Mouse (Mus musculus) embryonic facial prominence, embryonic 13.5 days (tissue): ENCODE measurements at regions not wholly inside any gene's neighbourhood (a gene's known extent, or its start where the extent isn't known, plus 50 kb on each side); places are given as distances from the start of the nearest gene placed in this dataset.
A peak's percentile ranks its signal among the peaks of the same experiment; 100 is the strongest.

ENCODE experiments used
- ATAC-seq: fragments of 200-750 bp; cut with Nextera tagmentation; 2 replicates; pipeline ENCODE4 v1.8.0; 2017; ENCODE audit warnings: low read depth; ENCODE audit not compliant: insufficient number of reproducible peaks, insufficient read depth, low FRiP score, low TSS enrichment
- H3K27ac ChIP-seq: fragments of 300-500 bp; sonication (generic); 2 replicates; pipeline ENCODE4 v1.5.1; 2015; ENCODE audit warnings: moderate library complexity, mild to moderate bottlenecking, inconsistent platforms
- H3K27me3 ChIP-seq: fragments of 300-500 bp; sonication (generic); 2 replicates; pipeline ENCODE4 v1.6.1; 2015; ENCODE audit warnings: mild to moderate bottlenecking, inconsistent platforms
- H3K36me3 ChIP-seq: fragments of 300-500 bp; sonication (generic); 2 replicates; pipeline ENCODE4 v1.6.1; 2015; ENCODE audit warnings: mild to moderate bottlenecking, inconsistent platforms
- H3K4me1 ChIP-seq: fragments of 300-500 bp; sonication (generic); 2 replicates; pipeline ENCODE4 v1.6.1; 2015; ENCODE audit warnings: inconsistent platforms
- H3K4me2 ChIP-seq: fragments of 300-500 bp; sonication (generic); 2 replicates; pipeline ENCODE4 v1.6.1; 2015; ENCODE audit warnings: moderate library complexity, mild to moderate bottlenecking, inconsistent platforms
- H3K4me3 ChIP-seq: fragments of 300-500 bp; sonication (generic); 2 replicates; pipeline ENCODE4 v1.5.1; 2015; ENCODE audit warnings: mild to moderate bottlenecking, inconsistent platforms
- H3K9ac ChIP-seq: fragments of 300-500 bp; sonication (generic); 2 replicates; pipeline ENCODE4 v1.6.1; 2015; ENCODE audit warnings: mild to moderate bottlenecking, inconsistent platforms
- H3K9me3 ChIP-seq: fragments of 300-500 bp; sonication (generic); 2 replicates; pipeline ENCODE4 v1.6.1; 2016; ENCODE audit warnings: inconsistent platforms
- WGBS: fragments of 180-500 bp; shearing (Covaris S2); methylation state at CpG from one replicate; pipeline ENCODE4 v1.1.7; 2015; ENCODE audit warnings: mixed read lengths; 5-methylcytosine and 5-hydroxymethylcytosine counted together

- H3K9ac ChIP-seq = no peak overlapping the region
- no peaks in the 10 kb centered on the region for H3K27me3 ChIP-seq
- H3K4me3 ChIP-seq = no peak overlapping the region
- 55% methylated on average over 4 of the region's 4 CpGs for WGBS
- no peaks in the 10 kb centered on the region for H3K9me3 ChIP-seq
- no peaks in the 10 kb centered on the region for H3K36me3 ChIP-seq
- no peak overlapping the region for H3K4me2 ChIP-seq
- no peak for ATAC-seq
- peaks cover 7% of the 10 kb centered on the region; the same call in 1 of the 2 replicates for H3K4me1 ChIP-seq
- no peak overlapping the region for H3K27ac ChIP-seq
These were observed 113.9 kb downstream of the Gm10131 start for GRCm38 (mm10) chr8:33997676-33998075.

- Histone ChIP-seq H3K27ac (peak overlapping the region; percentile 51), H3K9ac (no peak overlapping the region), H3K36me3 (no peaks in the 10 kb centered on the region), H3K27me3 (no peaks in the 10 kb centered on the region), H3K4me3 (no peak overlapping the region), H3K9me3 (no peaks in the 10 kb centered on the region), H3K4me1 (peaks cover 16% of the 10 kb centered on the region; the same call in 1 of the 2 replicates), H3K4me2 (no peak overlapping the region)
- ATAC-seq = no peak
- WGBS = 26% methylated on average over 11 of the region's 11 CpGs
These were observed 118.6 kb downstream of the Gm10131 start for GRCm38 (mm10) chr8:33992946-33993345.

- Histone ChIP-seq H3K4me3 (peak overlapping the region; percentile 10; the same call in 1 of the 2 replicates), H3K9me3 (no peaks in the 10 kb centered on the region), H3K9ac (peak overlapping the region; percentile 32; the same call in 1 of the 2 replicates), H3K27me3 (no peaks in the 10 kb centered on the region), H3K27ac (peak overlapping the region; percentile 51; the same call in 1 of the 2 replicates), H3K4me1 (peaks cover 16% of the 10 kb centered on the region; the same call in 1 of the 2 replicates), H3K36me3 (no peaks in the 10 kb centered on the region), H3K4me2 (peak overlapping the region; percentile 41)
- peak; percentile 48; the same call in 1 of the 2 replicates for ATAC-seq
- 52% methylated on average over 12 of the region's 12 CpGs for WGBS
These were observed 119.3 kb downstream of the Gm10131 start for GRCm38 (mm10) chr8:33991917-33992875.

GRCm38 (mm10) chr8:33991165-33991916 lies 120.2 kb downstream of the Gm10131 start:
- ATAC-seq = peak; percentile 37; the same call in 1 of the 2 replicates
- Histone ChIP-seq H3K27me3 (no peaks in the 10 kb centered on the region), H3K36me3 (no peaks in the 10 kb centered on the region), H3K4me3 (peak overlapping the region; percentile 10; the same call in 1 of the 2 replicates), H3K9me3 (no peaks in the 10 kb centered on the region), H3K4me2 (peak overlapping the region; percentile 41), H3K27ac (no peak overlapping the region), H3K4me1 (peaks cover 16% of the 10 kb centered on the region; the same call in 1 of the 2 replicates), H3K9ac (peak overlapping the region; percentile 32; the same call in 1 of the 2 replicates)
- 27% methylated on average over 17 of the region's 17 CpGs for WGBS

GRCm38 (mm10) chr8:33990039-33990438 lies 121.5 kb downstream of the Gm10131 start:
- H3K4me3 ChIP-seq = no peak overlapping the region
- no peaks in the 10 kb centered on the region for H3K9me3 ChIP-seq
- no peak overlapping the region for H3K9ac ChIP-seq
- WGBS = 68% methylated on average over 9 of the region's 9 CpGs
- no peak overlapping the region for H3K4me2 ChIP-seq
- no peaks in the 10 kb centered on the region for H3K36me3 ChIP-seq
- H3K27me3 ChIP-seq = no peaks in the 10 kb centered on the region
- peaks cover 16% of the 10 kb centered on the region; the same call in 1 of the 2 replicates for H3K4me1 ChIP-seq
- no peak for ATAC-seq
- no peak overlapping the region for H3K27ac ChIP-seq

GRCm38 (mm10) chr8:33987755-33988104 lies 123.8 kb downstream of the Gm10131 start:
- no peaks in the 10 kb centered on the region for H3K9me3 ChIP-seq
- no peaks in the 10 kb centered on the region for H3K36me3 ChIP-seq
- no peaks in the 10 kb centered on the region for H3K27me3 ChIP-seq
- peaks cover 9% of the 10 kb centered on the region; the same call in 1 of the 2 replicates for H3K4me1 ChIP-seq
- WGBS = 64% methylated on average over 10 of the region's 10 CpGs
- no peak overlapping the region for H3K9ac ChIP-seq
- H3K27ac ChIP-seq = no peak overlapping the region
- H3K4me3 ChIP-seq = no peak overlapping the region
- no peak for ATAC-seq
- H3K4me2 ChIP-seq = no peak overlapping the region

- H3K36me3 ChIP-seq = no peaks in the 10 kb centered on the region
- H3K27ac ChIP-seq = no peak overlapping the region
- 84% methylated on average over 15 of the region's 15 CpGs for WGBS
- no peak overlapping the region for H3K9ac ChIP-seq
- ATAC-seq = no peak
- H3K27me3 ChIP-seq = no peaks in the 10 kb centered on the region
- no peak overlapping the region for H3K4me3 ChIP-seq
- H3K4me2 ChIP-seq = no peak overlapping the region
- peaks cover 8% of the 10 kb centered on the region; the same call in 1 of the 2 replicates for H3K4me1 ChIP-seq
- H3K9me3 ChIP-seq = no peaks in the 10 kb centered on the region
These were observed 124.3 kb downstream of the Gm10131 start for GRCm38 (mm10) chr8:33987091-33987754.

GRCm38 (mm10) chr8:33986657-33987056 lies 124.9 kb downstream of the Gm10131 start:
- H3K27ac ChIP-seq = no peak overlapping the region
- peaks cover 5% of the 10 kb centered on the region; the same call in 1 of the 2 replicates for H3K4me1 ChIP-seq
- no peak for ATAC-seq
- H3K4me2 ChIP-seq = no peak overlapping the region
- H3K9ac ChIP-seq = no peak overlapping the region
- no peaks in the 10 kb centered on the region for H3K36me3 ChIP-seq
- 95% methylated on average over 6 of the region's 6 CpGs for WGBS
- no peaks in the 10 kb centered on the region for H3K9me3 ChIP-seq
- no peak overlapping the region for H3K4me3 ChIP-seq
- H3K27me3 ChIP-seq = no peaks in the 10 kb centered on the region

GRCm38 (mm10) chr8:33985430-33985977 lies 126.0 kb downstream of the Gm10131 start:
- Histone ChIP-seq H3K4me1 (no peaks in the 10 kb centered on the region), H3K27me3 (no peaks in the 10 kb centered on the region), H3K27ac (no peak overlapping the region), H3K9me3 (no peaks in the 10 kb centered on the region), H3K36me3 (no peaks in the 10 kb centered on the region), H3K4me3 (no peak overlapping the region), H3K4me2 (no peak overlapping the region), H3K9ac (no peak overlapping the region)
- ATAC-seq = no peak
- 56% methylated on average over 11 of the region's 11 CpGs for WGBS

GRCm38 (mm10) chr8:33981629-33982028 lies 129.9 kb downstream of the Gm10131 start:
- H3K4me1 ChIP-seq = peaks cover 12% of the 10 kb centered on the region
- no peak for ATAC-seq
- WGBS = 75% methylated on average over 4 of the region's 4 CpGs
- no peak overlapping the region for H3K27ac ChIP-seq
- no peak overlapping the region for H3K9ac ChIP-seq
- H3K27me3 ChIP-seq = no peaks in the 10 kb centered on the region
- no peaks in the 10 kb centered on the region for H3K9me3 ChIP-seq
- no peak overlapping the region for H3K4me2 ChIP-seq
- H3K36me3 ChIP-seq = no peaks in the 10 kb centered on the region
- H3K4me3 ChIP-seq = no peak overlapping the region

GRCm38 (mm10) chr8:33980999-33981398 lies 130.5 kb downstream of the Gm10131 start:
- Histone ChIP-seq H3K4me2 (no peak overlapping the region), H3K27me3 (no peaks in the 10 kb centered on the region), H3K9ac (no peak overlapping the region), H3K9me3 (no peaks in the 10 kb centered on the region), H3K4me3 (no peak overlapping the region), H3K27ac (no peak overlapping the region), H3K4me1 (peaks cover 12% of the 10 kb centered on the region), H3K36me3 (no peaks in the 10 kb centered on the region)
- ATAC-seq = no peak
- 70% methylated on average over 7 of the region's 7 CpGs for WGBS
